Mouse (Mus musculus): Measurements from ENCODE around the gene Tifab. TPM values are rescaled to one million over a fixed set of nuclear protein-coding genes. Genes with fewer than 3 reads are reported as not detected.

Tifab gene
- polyA plus RNA-seq, 1 experiment: 0.15 TPM

- H3K27ac ChIP-seq (ENCODE audit: control insufficient read depth, insufficient read depth, low read depth, low read length): no peak overlapping the region
- no peaks in the 10 kb centered on the region for H3K36me3 ChIP-seq (ENCODE audit: control insufficient read depth, insufficient read depth, low read length)
- no peaks in the 10 kb centered on the region for H3K27me3 ChIP-seq (ENCODE audit: control insufficient read depth, insufficient read depth, low read length)
- peaks cover 17% of the 10 kb centered on the region for H3K4me1 ChIP-seq (ENCODE audit: control insufficient read depth, insufficient read depth, low read length)
- TF ChIP-seq POLR2A (IDR thresholded peaks at IDR 0.05; ENCODE audit: control insufficient read depth, low read depth, low read length): no peak
- peak; percentile 53; the same call in 1 of the 2 replicates for TF ChIP-seq CTCF (IDR thresholded peaks at IDR 0.05; ENCODE audit: control insufficient read depth, insufficient read depth, insufficient replicate concordance, low read depth, low read length)
- peak overlapping the region; percentile 67 for H3K4me3 ChIP-seq (ENCODE audit: control insufficient read depth, low read depth, low read length)
These were observed 27.1 kb downstream of the Tifab start for GRCm38 (mm10) chr13:56151404-56152226.

- H3K27ac ChIP-seq (ENCODE audit: control insufficient read depth, insufficient read depth, low read depth, low read length): no peak overlapping the region
- no peaks in the 10 kb centered on the region for H3K36me3 ChIP-seq (ENCODE audit: control insufficient read depth, insufficient read depth, low read length)
- TF ChIP-seq CTCF (IDR thresholded peaks at IDR 0.05; ENCODE audit: control insufficient read depth, insufficient read depth, insufficient replicate concordance, low read depth, low read length) (peak; percentile 28; the same call in 1 of the 2 replicates), POLR2A (IDR thresholded peaks at IDR 0.05; ENCODE audit: control insufficient read depth, low read depth, low read length) (no peak)
- H3K4me3 ChIP-seq (ENCODE audit: control insufficient read depth, low read depth, low read length): no peak overlapping the region
- H3K27me3 ChIP-seq (ENCODE audit: control insufficient read depth, insufficient read depth, low read length): no peaks in the 10 kb centered on the region
- peaks cover 10% of the 10 kb centered on the region for H3K4me1 ChIP-seq (ENCODE audit: control insufficient read depth, insufficient read depth, low read length)
These were observed 33.2 kb downstream of the Tifab start for GRCm38 (mm10) chr13:56145523-56145922.

- TF ChIP-seq CTCF (IDR thresholded peaks at IDR 0.05; ENCODE audit: control insufficient read depth, insufficient read depth, insufficient replicate concordance, low read depth, low read length) (no peak), POLR2A (IDR thresholded peaks at IDR 0.05; ENCODE audit: control insufficient read depth, low read depth, low read length) (no peak)
- H3K4me3 ChIP-seq (ENCODE audit: control insufficient read depth, low read depth, low read length): no peak overlapping the region
- no peak overlapping the region for H3K27ac ChIP-seq (ENCODE audit: control insufficient read depth, insufficient read depth, low read depth, low read length)
- no peaks in the 10 kb centered on the region for H3K27me3 ChIP-seq (ENCODE audit: control insufficient read depth, insufficient read depth, low read length)
- H3K36me3 ChIP-seq (ENCODE audit: control insufficient read depth, insufficient read depth, low read length): no peaks in the 10 kb centered on the region
- peaks cover 10% of the 10 kb centered on the region for H3K4me1 ChIP-seq (ENCODE audit: control insufficient read depth, insufficient read depth, low read length)
These were observed 34.7 kb downstream of the Tifab start for GRCm38 (mm10) chr13:56144021-56144420.

- Histone ChIP-seq H3K4me1 (ENCODE audit: control insufficient read depth, insufficient read depth, low read length) (peaks cover 10% of the 10 kb centered on the region), H3K36me3 (ENCODE audit: control insufficient read depth, insufficient read depth, low read length) (no peaks in the 10 kb centered on the region), H3K27me3 (ENCODE audit: control insufficient read depth, insufficient read depth, low read length) (no peaks in the 10 kb centered on the region), H3K27ac (ENCODE audit: control insufficient read depth, insufficient read depth, low read depth, low read length) (no peak overlapping the region), H3K4me3 (ENCODE audit: control insufficient read depth, low read depth, low read length) (no peak overlapping the region)
- TF ChIP-seq POLR2A (IDR thresholded peaks at IDR 0.05; ENCODE audit: control insufficient read depth, low read depth, low read length) (no peak), CTCF (IDR thresholded peaks at IDR 0.05; ENCODE audit: control insufficient read depth, insufficient read depth, insufficient replicate concordance, low read depth, low read length) (no peak)
These were observed 35.6 kb downstream of the Tifab start for GRCm38 (mm10) chr13:56143151-56143513.

- H3K4me3 ChIP-seq (ENCODE audit: control insufficient read depth, low read depth, low read length): no peak overlapping the region
- H3K4me1 ChIP-seq (ENCODE audit: control insufficient read depth, insufficient read depth, low read length): peaks cover 8% of the 10 kb centered on the region
- H3K27me3 ChIP-seq (ENCODE audit: control insufficient read depth, insufficient read depth, low read length): no peaks in the 10 kb centered on the region
- TF ChIP-seq CTCF (IDR thresholded peaks at IDR 0.05; ENCODE audit: control insufficient read depth, insufficient read depth, insufficient replicate concordance, low read depth, low read length) (no peak), POLR2A (IDR thresholded peaks at IDR 0.05; ENCODE audit: control insufficient read depth, low read depth, low read length) (no peak)
- no peak overlapping the region for H3K27ac ChIP-seq (ENCODE audit: control insufficient read depth, insufficient read depth, low read depth, low read length)
- H3K36me3 ChIP-seq (ENCODE audit: control insufficient read depth, insufficient read depth, low read length): no peaks in the 10 kb centered on the region
These were observed 36.1 kb downstream of the Tifab start for GRCm38 (mm10) chr13:56142382-56143150.

GRCm38 (mm10) chr13:56139167-56139751 lies 39.4 kb downstream of the Tifab start:
- TF ChIP-seq POLR2A (IDR thresholded peaks at IDR 0.05; ENCODE audit: control insufficient read depth, low read depth, low read length): no peak
- no peak for TF ChIP-seq CTCF (IDR thresholded peaks at IDR 0.05; ENCODE audit: control insufficient read depth, insufficient read depth, insufficient replicate concordance, low read depth, low read length)
- Histone ChIP-seq H3K36me3 (ENCODE audit: control insufficient read depth, insufficient read depth, low read length) (no peaks in the 10 kb centered on the region), H3K4me1 (ENCODE audit: control insufficient read depth, insufficient read depth, low read length) (peaks cover 10% of the 10 kb centered on the region)

GRCm38 (mm10) chr13:56136200-56136599 lies 42.5 kb downstream of the Tifab start, which contains the start of gene H2afy:
H2afy (minus strand) TSS chr13:56136361.
- TF ChIP-seq CTCF (IDR thresholded peaks at IDR 0.05; ENCODE audit: control insufficient read depth, insufficient read depth, insufficient replicate concordance, low read depth, low read length): no peak
- TF ChIP-seq POLR2A (IDR thresholded peaks at IDR 0.05; ENCODE audit: control insufficient read depth, low read depth, low read length): no peak
- Histone ChIP-seq H3K4me3 (ENCODE audit: control insufficient read depth, low read depth, low read length) (peak within 1 kb of the TSS; percentile 91), H3K36me3 (ENCODE audit: control insufficient read depth, insufficient read depth, low read length) (no peaks in the 10 kb centered on the region), H3K4me1 (ENCODE audit: control insufficient read depth, insufficient read depth, low read length) (peaks cover 16% of the 10 kb centered on the region), H3K27me3 (ENCODE audit: control insufficient read depth, insufficient read depth, low read length) (no peaks in the 10 kb centered on the region), H3K27ac (ENCODE audit: control insufficient read depth, insufficient read depth, low read depth, low read length) (peak within 1 kb of the TSS; percentile 90)

More at GRCm38 (mm10) chr13:56139167-56139751, 39.4 kb downstream of the Tifab start:
- no peak overlapping the region for H3K4me3 ChIP-seq (ENCODE audit: control insufficient read depth, low read depth, low read length)
- no peak overlapping the region for H3K27ac ChIP-seq (ENCODE audit: control insufficient read depth, insufficient read depth, low read depth, low read length)
- H3K27me3 ChIP-seq (ENCODE audit: control insufficient read depth, insufficient read depth, low read length): no peaks in the 10 kb centered on the region
